Mouse (Mus musculus) heart, embryonic 10.5 days (tissue): Measurements from ENCODE around the gene Prkar2b. TPM values are rescaled to one million over a fixed set of nuclear protein-coding genes. Genes with fewer than 3 reads are reported as not detected.

Experiments
- DNase-seq: peaks from one replicate; pipeline ENCODE4 v3.0.0-alpha.2; 2017; ENCODE audit warnings: low spot score
- H3K27ac ChIP-seq: fragments of 300-500 bp; sonication (generic); 2 replicates; pipeline ENCODE4 v1.5.1; 2016; ENCODE audit warnings: mild to moderate bottlenecking
- H3K27me3 ChIP-seq: fragments of 300-500 bp; sonication (generic); 2 replicates; pipeline ENCODE4 v1.6.1; 2016; ENCODE audit warnings: mild to moderate bottlenecking; ENCODE audit not compliant: poor library complexity, insufficient read depth, severe bottlenecking
- H3K36me3 ChIP-seq: fragments of 300-500 bp; sonication (generic); 2 replicates; pipeline ENCODE4 v1.6.1; 2016; ENCODE audit warnings: mild to moderate bottlenecking, moderate library complexity
- H3K4me1 ChIP-seq: fragments of 300-500 bp; sonication (generic); 2 replicates; pipeline ENCODE4 v1.6.1; 2016; ENCODE audit warnings: mild to moderate bottlenecking
- H3K4me3 ChIP-seq: fragments of 300-500 bp; sonication (generic); 2 replicates; pipeline ENCODE4 v1.5.1; 2016; ENCODE audit warnings: mild to moderate bottlenecking, moderate library complexity
- H3K9me3 ChIP-seq: fragments of 300-500 bp; sonication (generic); 2 replicates; pipeline ENCODE4 v1.6.1; 2016; ENCODE audit warnings: mild to moderate bottlenecking, moderate library complexity
- WGBS: fragments of 180-500 bp; shearing (Covaris S2); methylation state at CpG from one replicate; pipeline ENCODE4 v1.1.7; 2016; 5-methylcytosine and 5-hydroxymethylcytosine counted together
- polyA plus RNA-seq: library from polyadenylated mRNA; unstranded; fragments of >200 nt; fragmentation: Nextera tagmentation; extraction: Ambion mirVana; gene quantifications from 2 replicates; pipeline ENCODE4 v1.2.1, GENCODE M21; 2016

Gene Prkar2b
- polyA plus RNA-seq, 1 experiment from 2014 or later = 28.2 TPM

GRCm38 (mm10) chr12:32085856-32086255 lies 24.8 kb upstream of the Prkar2b start:
- H3K4me1 ChIP-seq = 0 out of 2 replicates have a peak, but pooled peaks cover 2% of the 10 kb centered on the region
- WGBS = 94% methylated on average over 3 of the region's 3 CpGs
- no peaks in the 10 kb centered on the region for H3K27me3 ChIP-seq
- no peak for DNase-seq
- H3K36me3 ChIP-seq = no peaks in the 10 kb centered on the region
- H3K27ac ChIP-seq = no peak overlapping the region
- H3K9me3 ChIP-seq = no peaks in the 10 kb centered on the region
- H3K4me3 ChIP-seq = no peak overlapping the region

GRCm38 (mm10) chr12:32085189-32085588 lies 24.1 kb upstream of the Prkar2b start:
- no peaks in the 10 kb centered on the region for H3K36me3 ChIP-seq
- H3K27me3 ChIP-seq = no peaks in the 10 kb centered on the region
- H3K4me3 ChIP-seq = no peak overlapping the region
- no peak for DNase-seq
- H3K9me3 ChIP-seq = no peaks in the 10 kb centered on the region
- H3K27ac ChIP-seq = no peak overlapping the region
- 0 out of 2 replicates have a peak, but pooled peaks cover 2% of the 10 kb centered on the region for H3K4me1 ChIP-seq

DNA sequence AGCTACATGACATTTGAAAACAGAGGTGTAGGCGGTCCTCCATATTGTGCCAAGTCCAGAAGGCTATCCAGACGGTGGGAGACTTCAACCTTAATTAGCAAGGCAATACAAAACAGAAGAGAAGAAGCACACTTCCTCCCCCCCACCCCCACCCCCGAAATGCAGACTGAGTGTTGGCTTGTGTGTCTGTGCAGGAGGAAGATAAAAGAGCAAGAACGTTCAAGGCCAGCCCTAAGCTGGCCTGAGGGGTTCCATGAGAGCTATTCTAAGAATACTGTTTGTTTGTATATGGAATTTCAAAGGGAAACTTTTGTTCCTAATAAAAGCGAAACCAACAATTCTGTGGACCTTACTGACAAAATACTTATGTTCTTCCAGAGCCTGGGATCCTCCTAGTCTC lies 23.5 kb upstream of the Prkar2b start:
- Histone ChIP-seq H3K27ac (no peak overlapping the region), H3K9me3 (no peaks in the 10 kb centered on the region)
- 52% methylated on average over 5 of the region's 5 CpGs for WGBS

DNA sequence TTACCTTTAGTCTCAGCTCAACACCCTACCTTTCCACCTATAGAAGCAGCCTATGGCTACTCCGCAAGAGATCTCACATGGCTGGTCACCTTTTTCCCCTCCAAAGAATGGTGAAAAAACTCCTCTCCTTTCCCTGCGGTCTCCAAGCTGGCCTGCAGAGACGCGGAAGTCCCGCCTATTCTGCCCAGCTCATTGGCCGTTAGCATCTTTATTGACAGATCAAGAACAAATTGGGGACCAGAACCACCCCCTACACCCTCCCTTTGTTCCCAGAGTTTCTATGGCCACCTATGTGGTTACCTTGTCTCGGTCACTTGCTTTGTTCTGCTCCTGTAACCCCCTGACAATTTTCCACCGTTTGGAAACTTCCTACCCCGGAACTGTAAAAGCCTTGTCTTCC lies 19.6 kb upstream of the Prkar2b start:
- Histone ChIP-seq H3K36me3 (no peaks in the 10 kb centered on the region), H3K4me1 (peaks cover 5% of the 10 kb centered on the region; the same call in 1 of the 2 replicates), H3K9me3 (no peaks in the 10 kb centered on the region), H3K4me3 (no peak overlapping the region), H3K27me3 (no peaks in the 10 kb centered on the region), H3K27ac (no peak overlapping the region)
- 77% methylated on average over 9 of the region's 9 CpGs for WGBS
- no peak for DNase-seq

More for the DNA sequence above, 23.5 kb upstream of the Prkar2b start:
- Histone ChIP-seq H3K4me1 (0 out of 2 replicates have a peak, but pooled peaks cover 2% of the 10 kb centered on the region), H3K27me3 (no peaks in the 10 kb centered on the region), H3K4me3 (no peak overlapping the region), H3K36me3 (no peaks in the 10 kb centered on the region)
- DNase-seq = no peak

- Histone ChIP-seq H3K9me3 (no peaks in the 10 kb centered on the region), H3K4me3 (no peak overlapping the region)
- 94% methylated on average over 6 of the region's 6 CpGs for WGBS
These were observed 16.3 kb upstream of the Prkar2b start for GRCm38 (mm10) chr12:32077403-32077802.

GRCm38 (mm10) chr12:32075831-32076715 lies 15.0 kb upstream of the Prkar2b start:
- H3K27me3 ChIP-seq = no peaks in the 10 kb centered on the region
- 72% methylated on average over 10 of the region's 10 CpGs for WGBS
- H3K9me3 ChIP-seq = no peaks in the 10 kb centered on the region
- no peak overlapping the region for H3K4me3 ChIP-seq
- peaks cover 3% of the 10 kb centered on the region; the same call in 1 of the 2 replicates for H3K4me1 ChIP-seq
- no peak for DNase-seq
- no peaks in the 10 kb centered on the region for H3K36me3 ChIP-seq
- H3K27ac ChIP-seq = no peak overlapping the region

More at GRCm38 (mm10) chr12:32077403-32077802, 16.3 kb upstream of the Prkar2b start:
- Histone ChIP-seq H3K36me3 (no peaks in the 10 kb centered on the region), H3K4me1 (peaks cover 3% of the 10 kb centered on the region; the same call in 1 of the 2 replicates), H3K27ac (no peak overlapping the region), H3K27me3 (no peaks in the 10 kb centered on the region)
- no peak for DNase-seq

- H3K36me3 ChIP-seq = no peaks in the 10 kb centered on the region
These were observed 13.2 kb upstream of the Prkar2b start for GRCm38 (mm10) chr12:32074271-32074670.

DNA sequence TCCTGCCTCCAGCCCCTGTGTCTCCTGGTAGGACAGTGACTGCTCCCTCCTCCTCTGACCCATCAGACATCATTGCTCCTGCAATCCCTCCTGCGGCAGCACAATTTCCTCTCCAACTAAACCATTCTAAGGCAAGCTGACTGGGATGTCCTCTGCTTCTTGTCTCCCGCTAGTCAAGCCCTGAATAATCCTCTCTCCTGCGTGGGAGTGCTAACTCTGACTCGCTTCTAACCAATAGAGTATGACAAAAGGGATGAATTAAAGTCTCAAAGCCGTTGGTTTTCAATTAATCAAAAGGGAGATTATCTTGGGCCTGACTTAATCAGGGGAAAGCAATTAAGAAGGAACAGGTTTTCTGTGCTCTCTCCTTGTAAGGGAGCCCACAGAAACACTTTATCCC lies 4.9 kb upstream of the Prkar2b start:
- H3K36me3 ChIP-seq = no peaks in the 10 kb centered on the region
- no peaks in the 10 kb centered on the region for H3K27me3 ChIP-seq
- peaks cover 4% of the 10 kb centered on the region; the same call in 1 of the 2 replicates for H3K4me1 ChIP-seq
- H3K27ac ChIP-seq = no peak overlapping the region
- no peak overlapping the region for H3K4me3 ChIP-seq
- WGBS = 47% methylated on average over 5 of the region's 5 CpGs
- no peaks in the 10 kb centered on the region for H3K9me3 ChIP-seq
- no peak for DNase-seq

More at GRCm38 (mm10) chr12:32074271-32074670, 13.2 kb upstream of the Prkar2b start:
- WGBS = 85% methylated on average over 6 of the region's 6 CpGs
- no peak for DNase-seq
- H3K27ac ChIP-seq = no peak overlapping the region
- no peaks in the 10 kb centered on the region for H3K27me3 ChIP-seq
- no peaks in the 10 kb centered on the region for H3K9me3 ChIP-seq
- H3K4me1 ChIP-seq = peaks cover 3% of the 10 kb centered on the region; the same call in 1 of the 2 replicates
- H3K4me3 ChIP-seq = no peak overlapping the region

GRCm38 (mm10) chr12:32060247-32061089 lies 628 bp downstream of the Prkar2b start:
- peak overlapping the region; percentile 97 for H3K27ac ChIP-seq
- H3K27me3 ChIP-seq = no peaks in the 10 kb centered on the region
- H3K4me1 ChIP-seq = peaks cover 18% of the 10 kb centered on the region
- H3K9me3 ChIP-seq = no peaks in the 10 kb centered on the region
- H3K4me3 ChIP-seq = peak overlapping the region; percentile 87
- under 1% methylated on average over 64 of the region's 66 CpGs for WGBS
- peak; percentile 91 for DNase-seq
- no peaks in the 10 kb centered on the region for H3K36me3 ChIP-seq

GRCm38 (mm10) chr12:32059707-32060106 lies 1.4 kb downstream of the Prkar2b start:
- peaks cover 21% of the 10 kb centered on the region for H3K4me1 ChIP-seq
- H3K27me3 ChIP-seq = no peaks in the 10 kb centered on the region
- H3K27ac ChIP-seq = peak overlapping the region; percentile 97; the same call in 1 of the 2 replicates
- WGBS = 39% methylated on average over 6 of the region's 6 CpGs
- no peaks in the 10 kb centered on the region for H3K36me3 ChIP-seq
- H3K9me3 ChIP-seq = no peaks in the 10 kb centered on the region
- DNase-seq = no peak
- H3K4me3 ChIP-seq = peak overlapping the region; percentile 87

- H3K4me3 ChIP-seq = no peak overlapping the region
- no peaks in the 10 kb centered on the region for H3K27me3 ChIP-seq
- H3K9me3 ChIP-seq = no peaks in the 10 kb centered on the region
- peaks cover 25% of the 10 kb centered on the region for H3K4me1 ChIP-seq
- H3K27ac ChIP-seq = peak overlapping the region; percentile 97; the same call in 1 of the 2 replicates
- DNase-seq = no peak
- 74% methylated on average over 2 of the region's 2 CpGs for WGBS
- no peaks in the 10 kb centered on the region for H3K36me3 ChIP-seq
These were observed 2.0 kb downstream of the Prkar2b start for GRCm38 (mm10) chr12:32059135-32059534.

DNA sequence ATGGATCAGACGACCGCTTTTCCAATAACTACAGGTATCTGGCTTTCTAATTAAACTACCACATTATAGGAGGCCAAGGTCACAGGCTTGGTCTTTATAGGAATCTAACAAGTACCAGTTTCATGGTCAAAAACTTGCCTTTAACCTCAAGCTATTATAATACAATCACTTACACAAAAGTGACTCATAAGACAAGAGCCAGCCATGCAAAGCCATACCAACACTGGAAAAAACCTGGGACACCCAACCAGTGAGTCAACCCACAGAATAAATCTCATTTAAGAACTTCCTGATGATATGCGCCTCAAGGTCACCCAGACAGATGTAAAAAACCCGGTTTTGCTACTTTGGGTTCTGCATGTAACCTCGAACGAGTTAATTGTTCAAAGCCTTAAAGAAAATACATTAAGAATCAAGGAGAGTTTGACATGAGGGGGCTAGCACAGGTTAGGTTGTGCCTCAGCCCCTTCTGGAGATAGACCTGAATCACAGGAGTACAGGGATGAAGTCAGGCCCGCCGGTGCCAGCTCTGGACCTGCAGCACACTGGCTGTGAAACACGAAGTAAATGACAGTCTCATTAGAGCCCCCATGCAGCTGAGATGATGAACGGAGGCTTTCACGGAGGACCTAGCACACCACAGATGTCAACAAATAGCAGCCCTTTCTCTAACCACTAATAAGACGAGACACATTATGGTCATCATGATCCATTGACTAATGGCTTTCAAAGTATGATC lies 3.5 kb downstream of the Prkar2b start:
- Histone ChIP-seq H3K9me3 (no peaks in the 10 kb centered on the region), H3K36me3 (no peaks in the 10 kb centered on the region), H3K27ac (0 out of 2 replicates have a peak overlapping the region, but pooled peaks have one; percentile 16), H3K4me1 (peaks cover 25% of the 10 kb centered on the region), H3K4me3 (no peak overlapping the region), H3K27me3 (no peaks in the 10 kb centered on the region)
- DNase-seq = no peak
- whole genome bisulfite sequencing = 84% methylated on average over 12 of the region's 12 CpGs
